Mouse (Mus musculus) adrenal gland, postnatal 4 days (tissue): Measurements from ENCODE around the gene Cfl1. TPM values are rescaled to one million over a fixed set of nuclear protein-coding genes. Genes with fewer than 3 reads are reported as not detected.

Source experiments
- DNase-seq, 2 experiments: peaks; one replicate each; pipeline ENCODE4 v3.0.0; 2021 to 2022; ENCODE audit warnings: low spot score in 2 of 2, mixed read lengths in 2 of 2
- total RNA-seq, 2 experiments: library from RNA; stranded (reverse); gene quantifications; 2 replicates each; pipeline ENCODE4 v1.2.3; 2021

The Cfl1 gene
- total RNA-seq, 2 experiments from 2014 or later, result 789 to 859 TPM

DNA sequence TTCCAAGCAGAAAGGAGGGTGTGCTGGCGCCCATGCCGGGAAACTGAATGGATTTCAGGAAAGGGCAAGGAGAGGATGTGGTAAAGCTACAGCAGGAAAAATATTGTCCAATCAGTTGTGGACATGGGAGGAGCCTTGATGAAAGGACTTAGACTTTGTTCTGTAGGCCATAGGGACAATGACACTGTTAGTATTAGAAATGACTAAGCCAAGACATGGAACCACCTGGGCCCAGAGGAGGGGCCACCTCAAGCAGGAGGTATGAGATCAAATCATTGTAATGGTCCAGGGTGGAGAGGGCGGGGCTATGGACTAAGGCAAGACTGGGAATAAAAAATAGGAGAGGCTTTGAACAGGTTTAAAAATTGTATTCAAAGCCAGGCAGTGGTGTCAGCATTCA lies 28.5 kb downstream of the Cfl1 start:
- no peak for DNase-seq

DNA sequence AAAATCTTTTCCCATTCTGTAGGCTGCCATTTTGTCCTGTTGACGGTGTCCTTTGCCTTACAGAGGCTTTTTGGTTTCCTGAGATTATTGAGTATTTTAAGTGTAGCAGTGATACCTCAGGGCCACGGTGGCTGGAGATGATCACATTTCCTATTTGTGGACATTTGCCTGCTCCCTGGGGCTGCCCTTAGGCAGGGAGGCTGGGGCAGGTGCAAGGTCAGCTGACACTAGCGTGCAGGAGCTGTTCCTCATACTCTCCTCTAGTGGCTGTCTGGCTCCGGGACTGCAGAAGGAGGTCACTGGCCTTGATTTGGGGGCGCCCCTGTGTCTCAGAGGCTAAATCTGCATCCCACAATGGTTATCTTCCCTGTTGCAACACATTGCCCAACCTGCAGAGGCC lies 34.9 kb downstream of the Cfl1 start:
- DNase-seq, result no peak

DNA sequence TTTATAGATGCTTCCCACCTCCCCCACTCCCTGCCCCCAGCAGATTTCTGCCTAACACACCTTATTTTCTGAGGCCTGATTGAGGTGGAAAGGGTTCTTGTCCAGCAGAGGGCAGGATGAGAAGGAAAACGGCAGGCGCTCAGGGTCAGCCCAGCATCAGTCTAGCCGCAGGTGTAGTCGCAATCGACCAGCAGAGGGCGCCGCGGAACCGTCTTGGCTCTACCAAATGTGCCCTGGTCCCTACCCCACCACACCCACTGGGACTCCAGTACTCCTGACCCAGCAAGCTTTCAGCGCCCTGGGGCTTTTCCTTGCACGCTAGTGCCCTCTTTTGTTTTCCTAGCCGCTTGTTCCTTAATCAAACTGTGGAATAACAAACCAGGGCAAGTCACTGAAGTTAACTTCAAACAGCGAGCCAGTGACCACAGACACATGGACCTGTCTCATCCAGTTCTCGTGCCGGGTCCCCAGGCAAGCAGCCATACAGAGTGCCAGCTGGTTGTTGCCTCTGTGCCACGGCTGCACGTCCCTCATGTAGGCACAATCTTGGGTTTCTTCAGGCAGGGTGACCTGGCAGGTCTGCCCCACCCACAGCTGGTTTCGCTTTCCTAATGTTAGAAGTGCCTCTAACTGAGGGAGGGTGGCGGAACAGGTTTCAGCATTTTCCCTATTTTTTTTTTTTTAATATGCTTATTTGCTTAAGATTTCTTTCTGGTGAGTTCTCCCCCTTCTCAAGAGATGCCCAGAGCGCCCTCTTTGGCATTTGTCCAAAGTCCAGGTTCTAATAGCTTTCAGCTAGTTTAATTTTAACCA lies 39.3 kb downstream of the Cfl1 start:
- peak; percentile 95 to 97 for DNase-seq

DNA sequence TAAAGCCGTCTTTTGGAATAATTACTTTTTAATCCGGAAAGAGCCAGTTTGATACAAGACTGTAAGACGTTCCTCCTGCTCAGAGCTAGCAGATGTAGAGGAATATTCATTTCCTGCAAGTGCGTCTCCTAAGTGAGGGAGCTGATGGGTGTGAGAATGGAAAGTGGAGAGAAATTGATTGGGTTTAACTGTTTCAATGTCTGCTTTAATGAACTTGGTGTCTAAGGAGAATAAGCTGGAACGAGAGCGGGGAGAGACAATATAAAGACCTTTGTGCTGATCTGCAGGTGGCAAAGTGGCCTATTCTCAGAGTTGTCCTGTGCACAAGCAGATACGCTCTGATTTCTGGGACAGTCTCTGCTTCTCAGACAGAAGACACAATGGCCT lies 39.9 kb downstream of the Cfl1 start:
- DNase-seq, result no peak

DNA sequence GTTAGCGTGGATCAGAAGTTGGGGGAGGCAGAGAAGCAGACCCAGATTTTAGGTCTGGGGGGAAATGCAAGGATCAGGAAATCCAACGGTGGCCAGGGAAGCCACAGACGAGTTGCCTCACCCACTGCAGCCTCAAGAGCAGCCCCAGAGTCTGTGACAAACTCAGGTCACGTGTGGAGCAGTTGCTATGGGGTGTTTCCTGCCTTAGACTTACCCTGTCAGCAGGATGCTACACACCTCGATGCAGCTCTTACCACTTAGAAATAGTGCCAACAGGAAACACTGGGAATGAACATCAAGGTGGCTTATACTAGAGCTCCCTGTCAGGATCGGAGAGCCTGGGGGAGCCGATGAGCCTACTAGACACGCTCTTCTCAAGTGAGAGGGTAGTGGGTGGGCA lies 42.3 kb downstream of the Cfl1 start:
- DNase-seq, result no peak

DNA sequence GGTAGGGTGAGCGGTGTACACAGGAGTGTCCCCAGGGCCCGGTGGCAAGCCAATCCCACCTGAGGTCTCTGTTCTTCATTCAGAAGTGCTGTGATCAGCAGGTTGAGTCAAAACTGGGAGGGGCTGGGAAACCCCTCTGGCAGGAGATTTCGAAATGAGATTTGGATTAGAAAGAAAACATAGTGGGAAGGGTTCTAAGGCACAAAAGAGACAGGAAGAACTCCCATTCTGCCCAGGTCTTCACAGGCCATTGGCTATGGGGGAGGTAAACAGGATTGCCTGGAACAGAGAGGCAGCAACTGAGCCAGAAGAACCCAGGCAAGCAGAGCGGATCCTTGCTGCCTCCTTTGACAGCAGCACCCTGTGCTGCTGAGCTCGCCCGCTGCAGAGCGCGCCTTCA lies 48.5 kb downstream of the Cfl1 start:
- no peak for DNase-seq

DNA sequence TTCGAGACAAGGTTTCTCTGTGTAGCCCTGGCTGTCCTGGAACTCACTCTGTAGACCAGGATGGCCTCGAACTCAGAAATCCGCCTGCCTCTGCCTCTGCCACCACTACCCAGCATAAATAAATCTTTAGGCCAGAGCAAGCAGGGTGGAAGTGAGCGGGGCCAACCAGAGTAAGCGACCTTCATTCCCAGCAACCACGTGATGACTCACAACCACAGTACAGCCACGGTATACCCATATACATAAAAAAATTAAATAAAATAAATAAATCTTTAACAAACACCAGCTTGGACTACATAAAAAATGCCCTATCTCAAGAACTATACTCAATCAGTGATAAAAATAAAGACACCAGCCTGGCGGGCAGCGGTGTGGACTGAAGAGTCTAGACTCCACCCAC lies 53.1 kb downstream of the Cfl1 start:
- no peak for DNase-seq

DNA sequence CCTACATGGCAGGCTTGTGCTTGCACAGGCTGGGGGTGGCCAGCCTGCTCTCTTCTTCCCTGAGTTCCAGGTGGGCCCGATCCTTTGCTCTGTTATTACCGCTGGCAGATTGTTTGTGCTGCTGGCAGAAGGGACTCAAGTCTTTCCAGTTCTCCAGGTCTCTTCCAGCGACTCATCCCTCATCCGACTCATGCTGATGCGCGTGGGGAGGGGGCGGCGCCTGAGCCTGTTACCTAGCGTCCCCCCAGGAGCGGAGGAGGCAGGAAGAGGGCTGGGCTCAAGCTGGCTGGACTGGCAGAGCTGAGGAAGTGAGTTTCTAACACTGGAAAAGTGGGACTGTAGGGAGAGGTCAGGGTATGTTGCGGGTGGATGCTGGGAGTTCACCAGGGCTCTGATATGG lies 53.8 kb downstream of the Cfl1 start:
- DNase-seq, result no peak

Other genes with a start within 250 kb of the Cfl1 start
- gene Pacs1, start 217.3 kb upstream of the Cfl1 start, total RNA-seq, result 10 to 100 TPM; 35.0 to 39.4 TPM
- gene Sf3b2, start 195.0 kb upstream of the Cfl1 start, total RNA-seq, result 100 to 1,000 TPM; 210 to 224 TPM
- gene Gal3st3, start 192.1 kb upstream of the Cfl1 start, total RNA-seq, result under 1 TPM; 0.45 to 0.67 TPM
- gene Catsper1, start 154.7 kb upstream of the Cfl1 start, total RNA-seq, result not detected
- gene Cst6, start 140.9 kb upstream of the Cfl1 start, total RNA-seq, result 1 to 10 TPM; 2.6 to 3.4 TPM
- 10 to 100 TPM; 36.5 to 42.2 TPM for gene Eif1ad, start 123.7 kb upstream of the Cfl1 start, total RNA-seq
- gene Banf1, start 123.3 kb upstream of the Cfl1 start, total RNA-seq, result 100 to 1,000 TPM; 153 to 164 TPM
- gene Sart1, start 101.8 kb upstream of the Cfl1 start, total RNA-seq, result 100 to 1,000 TPM in 1 of 2 experiments, 10 to 100 TPM in 1; 98.7 to 123 TPM
- not detected for gene Tsga10ip, start 87.9 kb upstream of the Cfl1 start, total RNA-seq
- 100 to 1,000 TPM; 236 to 266 TPM for gene Drap1, start 65.5 kb upstream of the Cfl1 start, total RNA-seq
- 10 to 100 TPM; 55.1 to 56.7 TPM for gene AI837181, start 65.3 kb upstream of the Cfl1 start, total RNA-seq
- gene Fosl1, start 42.9 kb upstream of the Cfl1 start, total RNA-seq, result under 1 TPM in 1 of 2 experiments, not detected in 1; 0.20 TPM
- gene Ccdc85b, start 32.6 kb upstream of the Cfl1 start, total RNA-seq, result 10 to 100 TPM; 10.4 to 10.6 TPM
- 100 to 1,000 TPM; 134 to 137 TPM for gene Fibp, start 29.8 kb upstream of the Cfl1 start, total RNA-seq
- gene Ctsw, start 21.9 kb upstream of the Cfl1 start, total RNA-seq, result 1 to 10 TPM in 1 of 2 experiments, under 1 TPM in 1; 0.67 to 1.3 TPM
- 10 to 100 TPM; 80.0 to 88.0 TPM for gene Efemp2, start 16.5 kb upstream of the Cfl1 start, total RNA-seq
- 10 to 100 TPM; 24.9 to 29.8 TPM for gene Mus81, start 2.1 kb upstream of the Cfl1 start, total RNA-seq
- gene 1700020D05Rik, start 13.3 kb downstream of the Cfl1 start, total RNA-seq, result 1 to 10 TPM; 3.0 to 3.5 TPM
- 10 to 100 TPM; 15.1 to 16.0 TPM for gene Snx32, start 20.1 kb downstream of the Cfl1 start, total RNA-seq
- 1 to 10 TPM in 1 of 2 experiments, not detected in 1; 1.6 TPM for gene Ovol1, start 70.2 kb downstream of the Cfl1 start, total RNA-seq
- gene Ap5b1, start 77.6 kb downstream of the Cfl1 start, total RNA-seq, result 1 to 10 TPM; 6.0 to 8.9 TPM
- 100 to 1,000 TPM; 109 to 110 TPM for gene Rnaseh2c, start 111.4 kb downstream of the Cfl1 start, total RNA-seq
- gene Kat5, start 119.8 kb downstream of the Cfl1 start, total RNA-seq, result 10 to 100 TPM; 69.0 to 83.1 TPM
- gene Rela, start 147.0 kb downstream of the Cfl1 start, total RNA-seq, result 10 to 100 TPM; 71.0 to 73.6 TPM
- 10 to 100 TPM; 85.0 to 90.1 TPM for gene Sipa1, start 173.3 kb downstream of the Cfl1 start, total RNA-seq
- gene Map3k11, start 198.3 kb downstream of the Cfl1 start, total RNA-seq, result 10 to 100 TPM; 56.9 to 57.4 TPM
- gene Pcnx3, start 198.5 kb downstream of the Cfl1 start, total RNA-seq, result 100 to 1,000 TPM; 117 to 123 TPM
- not detected for gene Kcnk7, start 213.9 kb downstream of the Cfl1 start, total RNA-seq
- 10 to 100 TPM; 34.9 to 35.6 TPM for gene Ehbp1l1, start 235.9 kb downstream of the Cfl1 start, total RNA-seq
- 10 to 100 TPM; 63.5 to 67.5 TPM for gene Fam89b, start 239.2 kb downstream of the Cfl1 start, total RNA-seq